Mouse (Mus musculus): Measurements from ENCODE around the gene Popdc3. TPM values are rescaled to one million over a fixed set of nuclear protein-coding genes. Genes with fewer than 3 reads are reported as not detected.
"Not testable (repeated sequence)": the region's sequence is repeated elsewhere in the genome, so short reads cannot be mapped to it uniquely, and the experiment has no call there.

Popdc3 gene
- total RNA-seq, 2 experiments from 2014 or later = not detected

DNA sequence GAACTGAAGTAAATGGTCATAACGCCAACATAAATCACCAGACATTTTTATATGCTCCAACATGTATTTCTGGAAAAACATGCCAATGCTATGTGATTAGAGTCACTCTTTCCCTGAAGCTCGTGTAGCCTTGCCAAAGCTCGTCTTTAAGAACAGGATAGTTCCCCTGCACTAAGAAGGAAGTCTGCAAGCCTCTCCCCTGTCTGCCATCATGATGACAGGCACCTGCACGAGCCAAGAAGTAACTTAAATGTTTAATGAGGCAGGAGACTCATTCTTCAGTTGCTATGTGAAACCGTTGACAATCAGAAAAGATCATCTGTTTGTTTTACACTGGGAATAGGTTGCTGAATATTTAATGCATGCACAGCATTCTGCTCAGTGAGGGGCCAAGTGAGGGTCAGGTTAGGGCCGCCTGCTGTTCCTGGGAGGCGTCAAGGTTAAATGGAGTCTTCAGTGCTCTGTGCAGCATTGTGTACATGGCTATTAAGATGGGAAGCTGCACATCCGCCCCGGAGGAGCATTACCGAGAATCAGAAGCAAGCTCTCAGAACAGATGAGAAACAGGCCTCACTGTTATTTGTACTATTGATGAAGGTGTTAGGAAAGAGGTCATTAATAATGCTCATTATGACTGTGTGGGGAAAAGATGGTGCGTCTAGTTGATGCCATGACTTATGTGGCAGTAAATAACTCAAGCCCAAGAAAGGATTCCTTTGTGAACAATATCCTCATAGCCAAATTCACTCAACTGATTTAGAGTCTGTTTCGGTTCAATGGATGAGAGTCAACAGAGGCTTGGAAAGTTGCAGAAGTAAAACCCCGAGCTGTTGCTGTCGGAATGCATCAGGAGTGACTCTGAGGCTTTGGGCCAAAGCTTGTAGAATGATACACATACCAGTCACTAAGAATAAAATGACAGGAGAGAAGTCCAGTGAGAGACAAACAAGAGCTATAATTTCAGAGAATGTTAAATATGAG is 15.7 kb downstream of the Popdc3 start:
- ATAC-seq (replicated peaks; ENCODE audit: low FRiP score, low TSS enrichment, poor library complexity, severe bottlenecking) = no peak

DNA sequence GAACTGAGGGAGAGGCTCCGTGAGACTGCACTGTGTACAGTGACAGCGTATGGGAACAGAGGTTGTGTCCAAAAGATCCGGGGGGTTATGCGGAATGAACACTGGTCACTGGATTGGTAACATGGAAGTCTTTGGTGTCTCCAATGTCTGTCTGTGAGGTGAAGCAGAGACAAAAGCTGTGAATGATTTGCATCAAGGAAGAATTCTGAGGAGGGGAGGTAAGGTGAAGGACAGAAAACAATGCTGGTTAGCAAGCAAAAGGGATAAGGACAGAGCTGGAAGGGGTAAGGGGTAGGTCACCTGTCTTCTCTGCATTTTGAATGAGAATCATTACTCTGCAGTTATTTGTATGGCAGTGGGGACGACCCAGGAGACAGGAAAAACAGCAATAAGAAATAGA is 16.6 kb downstream of the Popdc3 start:
- no peak for ATAC-seq (replicated peaks; ENCODE audit: low FRiP score, low TSS enrichment, poor library complexity, severe bottlenecking)

DNA sequence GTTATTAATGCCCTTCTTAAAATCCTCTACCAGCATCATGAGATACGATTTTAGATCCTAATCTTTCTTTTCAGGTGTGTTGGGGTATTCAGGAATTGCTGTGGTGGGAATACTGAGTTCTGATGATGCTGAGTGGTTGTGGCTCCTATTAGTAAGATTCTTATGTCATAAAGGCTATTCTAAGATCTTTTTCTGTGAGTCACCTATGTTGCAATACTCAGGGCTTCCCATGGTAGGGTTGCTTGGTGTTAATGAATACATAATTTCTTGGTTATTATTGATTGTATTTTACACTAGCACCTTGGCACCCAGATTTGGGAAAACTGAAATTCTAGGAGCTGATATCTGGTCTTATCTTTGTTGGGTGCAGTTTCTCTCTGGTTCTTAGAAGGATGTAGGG is 26.7 kb downstream of the Popdc3 start:
- ATAC-seq (replicated peaks; ENCODE audit: low FRiP score, low TSS enrichment, poor library complexity, severe bottlenecking) = no peak

DNA sequence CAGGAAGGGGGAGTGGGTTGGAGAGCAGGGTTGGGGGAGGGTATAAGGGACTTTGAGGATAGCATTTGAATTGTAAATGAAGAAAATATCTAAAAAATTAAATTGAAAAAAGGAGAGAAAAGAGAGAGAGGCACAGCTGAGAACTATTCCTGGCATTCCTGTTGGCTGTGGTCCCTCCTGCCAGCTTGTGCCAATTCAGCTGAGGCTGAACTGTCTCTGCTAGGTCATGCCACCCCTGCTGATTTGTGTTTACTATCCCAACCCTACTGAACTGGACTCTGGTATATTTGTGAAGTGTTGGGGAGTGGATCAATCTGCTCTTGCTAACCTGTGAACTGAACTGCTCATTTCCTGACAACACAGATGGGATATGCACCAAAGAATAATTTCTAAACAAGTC is 32.3 kb downstream of the Popdc3 start:
- ATAC-seq (replicated peaks; ENCODE audit: low FRiP score, low TSS enrichment, poor library complexity, severe bottlenecking) = no peak

DNA sequence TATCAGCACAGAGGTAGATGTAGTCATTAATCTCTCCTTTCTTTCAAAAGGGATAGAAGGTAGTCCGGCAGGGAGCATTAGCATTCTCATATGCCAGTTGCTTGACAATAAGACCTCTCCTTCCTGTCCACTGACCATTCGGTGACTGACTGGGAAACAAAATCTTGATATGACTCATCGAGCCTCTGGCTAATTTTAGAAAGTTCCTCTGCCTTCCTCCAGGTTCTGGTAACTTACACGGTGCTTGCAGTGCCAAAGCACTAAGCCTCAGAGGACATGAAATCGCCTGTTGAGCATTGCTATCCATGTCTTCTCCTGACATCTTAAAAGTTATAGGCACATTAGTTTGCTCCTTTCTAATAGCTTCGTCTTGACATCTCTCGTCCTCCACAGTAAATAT is 38.8 kb downstream of the Popdc3 start:
- no peak for ATAC-seq (replicated peaks; ENCODE audit: low FRiP score, low TSS enrichment, poor library complexity, severe bottlenecking)

DNA sequence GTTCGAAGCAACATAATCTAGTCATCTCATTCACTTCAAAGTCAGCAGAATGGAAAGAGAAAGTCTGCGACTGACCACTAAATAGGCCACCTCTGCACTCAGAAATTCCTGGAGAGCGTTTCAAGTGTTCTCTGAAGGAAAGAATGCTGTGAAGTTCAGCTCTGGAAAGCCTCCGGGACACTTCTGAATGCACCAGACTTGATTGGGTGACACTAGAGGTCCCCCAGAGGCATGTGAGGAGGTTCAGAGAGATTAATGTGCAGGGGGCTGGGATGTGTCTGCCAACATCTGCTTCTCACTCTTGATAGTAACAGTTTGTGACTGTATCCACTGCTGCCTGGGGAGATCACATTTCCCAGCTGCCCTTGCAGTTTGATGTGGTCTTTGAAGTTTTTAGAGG is 52.1 kb downstream of the Popdc3 start:
- no peak for ATAC-seq (replicated peaks; ENCODE audit: low FRiP score, low TSS enrichment, poor library complexity, severe bottlenecking)

DNA sequence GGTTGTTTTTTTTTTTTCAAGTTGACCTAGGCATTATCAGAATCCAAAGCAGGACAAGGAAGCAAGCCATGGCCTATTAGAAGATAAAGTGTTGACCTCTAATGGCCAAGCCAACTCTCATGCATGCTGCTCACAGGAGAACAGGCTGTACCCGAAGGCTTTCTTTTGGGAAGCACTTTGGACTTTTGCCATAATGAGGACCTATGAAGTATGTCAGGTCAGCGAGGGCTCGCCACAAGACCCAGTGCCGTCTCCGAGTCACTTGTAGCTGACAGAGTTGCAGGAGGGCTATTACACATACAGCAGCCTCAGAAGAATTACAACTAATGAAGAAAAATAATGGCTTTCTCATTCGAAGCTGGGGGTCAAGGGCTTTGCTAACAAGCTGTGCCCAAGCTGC is 55.5 kb downstream of the Popdc3 start:
- no peak for ATAC-seq (replicated peaks; ENCODE audit: low FRiP score, low TSS enrichment, poor library complexity, severe bottlenecking)

DNA sequence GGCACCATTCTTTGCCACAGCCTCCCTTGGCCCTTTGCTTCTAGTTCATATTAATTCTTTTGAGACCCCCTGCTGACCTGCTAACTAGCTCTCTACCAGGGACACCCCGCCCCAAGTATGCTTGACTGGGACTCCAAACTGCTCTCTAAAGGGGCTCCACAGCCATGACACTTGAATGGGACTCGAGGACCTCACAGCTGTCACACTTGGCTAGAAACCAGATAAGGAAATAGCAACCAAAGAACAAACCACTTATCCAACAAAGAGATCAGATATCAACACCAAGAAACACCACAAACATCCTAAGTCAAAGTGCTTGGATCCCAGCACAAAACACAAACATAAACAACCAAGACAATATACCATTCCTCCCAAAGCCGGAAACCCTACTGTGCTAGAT is 58.4 kb downstream of the Popdc3 start:
- ATAC-seq (replicated peaks; ENCODE audit: low FRiP score, low TSS enrichment, poor library complexity, severe bottlenecking) = no peak

DNA sequence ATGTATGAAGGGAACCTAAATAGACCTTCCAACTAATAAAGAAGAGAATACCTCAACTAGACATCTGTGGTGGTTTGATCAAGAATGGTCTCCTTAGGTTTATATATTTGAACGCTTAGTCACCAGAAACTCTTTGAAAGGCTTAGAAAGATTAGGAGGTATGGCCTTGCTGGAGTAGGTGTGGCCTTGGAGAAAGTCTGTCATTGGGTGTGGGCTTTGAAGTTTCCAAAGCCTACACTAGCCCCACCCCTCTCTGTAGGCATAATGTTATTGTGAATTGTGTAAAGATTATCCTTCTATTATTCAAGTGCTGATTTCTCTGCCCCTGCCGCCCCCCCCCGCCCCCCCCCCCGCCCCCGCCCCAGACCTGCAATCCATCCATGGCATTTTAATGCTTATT is 59.6 kb downstream of the Popdc3 start:
- ATAC-seq (replicated peaks; ENCODE audit: low FRiP score, low TSS enrichment, poor library complexity, severe bottlenecking) = no peak

DNA sequence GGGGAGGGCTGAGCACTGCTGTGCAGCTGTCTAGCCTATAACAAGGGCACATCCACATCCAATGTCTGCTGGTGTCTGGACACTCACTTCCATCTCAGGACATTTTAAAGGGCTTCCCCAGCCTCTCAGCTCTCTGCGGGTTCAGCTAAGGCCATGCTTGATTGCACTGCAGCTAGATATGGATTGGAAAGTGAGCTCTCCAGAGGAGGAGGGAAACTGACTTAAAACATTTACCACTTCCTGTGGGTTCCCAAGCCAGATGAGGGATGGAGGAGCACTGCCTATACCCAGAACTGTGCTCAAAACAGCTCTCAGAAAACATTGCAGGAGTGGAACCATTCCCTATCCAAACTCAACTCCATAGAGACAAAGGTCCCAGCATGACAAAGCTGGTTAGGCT is 82.6 kb downstream of the Popdc3 start:
- ATAC-seq (replicated peaks; ENCODE audit: low FRiP score, low TSS enrichment, poor library complexity, severe bottlenecking) = no peak

DNA sequence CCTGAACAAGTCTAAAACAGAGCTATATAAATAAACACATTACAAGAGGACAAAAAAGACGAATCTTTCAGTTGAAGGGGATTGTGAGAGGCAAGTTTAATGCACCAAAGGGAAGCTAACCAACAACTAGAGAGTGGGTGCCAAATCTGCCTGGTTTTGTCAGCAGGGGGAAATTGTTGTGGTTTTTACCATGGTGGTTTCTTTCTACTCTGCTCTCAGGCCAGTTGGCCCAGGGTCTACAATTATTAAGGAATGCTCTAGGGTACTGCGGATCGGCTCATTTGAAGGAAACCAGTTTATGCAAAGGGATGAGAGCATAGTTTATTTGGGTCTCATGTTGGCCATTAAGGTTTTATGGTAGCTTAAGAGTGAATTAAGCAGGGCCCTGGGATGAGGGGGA is 84.2 kb downstream of the Popdc3 start:
- ATAC-seq (replicated peaks; ENCODE audit: low FRiP score, low TSS enrichment, poor library complexity, severe bottlenecking) = no peak

DNA sequence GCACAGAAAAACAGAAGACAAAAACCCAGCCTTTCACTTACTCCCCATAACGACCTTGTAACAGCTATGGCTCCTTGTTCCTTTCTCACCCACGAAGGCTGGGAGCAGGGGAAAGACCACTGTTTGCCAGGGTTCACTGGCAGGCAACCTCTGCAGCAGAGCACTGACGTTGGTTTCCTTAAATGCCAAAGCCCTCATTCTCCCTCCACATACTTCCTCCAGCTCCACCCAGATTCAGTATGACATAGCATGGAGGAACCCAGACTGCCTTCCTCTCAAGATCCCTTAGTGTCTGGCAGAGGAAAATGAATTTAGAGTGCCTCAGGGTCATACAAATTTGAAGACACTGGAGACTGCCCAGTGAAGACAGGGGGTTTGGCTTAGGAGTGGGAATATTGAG is 98.6 kb downstream of the Popdc3 start:
- ATAC-seq (replicated peaks; ENCODE audit: low FRiP score, low TSS enrichment, poor library complexity, severe bottlenecking) = no peak

DNA sequence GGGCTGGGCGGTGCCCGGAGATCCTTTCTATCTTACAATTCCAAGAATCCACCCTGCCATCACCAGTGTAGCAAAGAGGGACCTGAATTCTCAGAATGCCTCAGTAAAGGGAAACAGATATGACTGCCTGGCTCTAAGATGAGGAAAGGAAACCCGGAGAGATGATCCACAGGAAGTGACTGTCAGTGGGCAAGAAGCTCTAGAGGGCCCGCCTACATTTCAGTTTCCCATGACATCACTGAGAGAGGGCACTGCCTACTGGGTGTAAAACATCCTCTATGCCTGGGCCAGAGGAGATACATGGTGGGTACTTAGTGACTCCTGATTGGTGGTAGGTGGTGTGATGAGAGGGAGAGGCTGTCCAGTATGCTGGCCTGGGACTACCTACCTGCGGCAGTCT is 99.1 kb downstream of the Popdc3 start:
- ATAC-seq (replicated peaks; ENCODE audit: low FRiP score, low TSS enrichment, poor library complexity, severe bottlenecking) = no peak

DNA sequence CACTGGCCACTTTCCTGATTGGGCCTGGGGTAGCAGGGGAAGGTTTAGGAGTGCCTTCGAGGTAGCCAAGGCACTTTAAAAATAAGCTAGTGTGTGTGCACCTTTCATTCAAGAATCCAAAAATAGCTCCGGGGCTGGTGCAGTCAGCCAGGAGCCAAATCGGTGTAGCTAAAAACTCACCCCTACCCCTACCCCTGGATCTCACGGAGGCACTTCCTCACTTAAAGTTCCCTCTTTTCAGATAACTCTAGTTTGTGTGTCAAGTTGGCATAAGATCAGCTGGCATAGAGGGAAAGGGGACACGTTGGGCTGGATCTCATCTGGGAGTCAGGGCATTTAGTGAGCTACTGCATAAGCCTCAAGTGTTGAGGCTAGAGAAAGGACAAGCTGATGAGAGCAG is 107.8 kb downstream of the Popdc3 start:
- ATAC-seq (replicated peaks; ENCODE audit: low FRiP score, low TSS enrichment, poor library complexity, severe bottlenecking) = no peak

DNA sequence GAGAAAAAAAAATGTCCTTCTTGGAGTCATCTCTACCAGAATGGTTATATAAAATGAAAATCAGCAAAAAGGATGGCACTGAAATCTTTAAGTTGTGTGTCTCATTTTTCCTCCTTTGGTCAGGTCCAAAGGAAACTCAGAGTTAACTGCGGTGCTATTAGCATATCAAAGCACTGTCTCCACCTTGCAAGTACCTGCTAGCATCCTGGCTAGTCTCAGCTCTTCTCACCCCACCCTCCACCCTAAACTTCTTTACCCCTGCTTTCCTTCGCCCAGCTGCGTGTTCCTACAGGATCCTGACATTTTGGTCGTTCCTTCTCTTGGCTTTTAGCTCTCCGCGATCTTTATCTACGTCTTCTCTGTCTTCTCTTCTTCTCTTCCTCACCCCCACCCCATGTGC is 110.5 kb downstream of the Popdc3 start:
- ATAC-seq (replicated peaks; ENCODE audit: low FRiP score, low TSS enrichment, poor library complexity, severe bottlenecking) = no peak

DNA sequence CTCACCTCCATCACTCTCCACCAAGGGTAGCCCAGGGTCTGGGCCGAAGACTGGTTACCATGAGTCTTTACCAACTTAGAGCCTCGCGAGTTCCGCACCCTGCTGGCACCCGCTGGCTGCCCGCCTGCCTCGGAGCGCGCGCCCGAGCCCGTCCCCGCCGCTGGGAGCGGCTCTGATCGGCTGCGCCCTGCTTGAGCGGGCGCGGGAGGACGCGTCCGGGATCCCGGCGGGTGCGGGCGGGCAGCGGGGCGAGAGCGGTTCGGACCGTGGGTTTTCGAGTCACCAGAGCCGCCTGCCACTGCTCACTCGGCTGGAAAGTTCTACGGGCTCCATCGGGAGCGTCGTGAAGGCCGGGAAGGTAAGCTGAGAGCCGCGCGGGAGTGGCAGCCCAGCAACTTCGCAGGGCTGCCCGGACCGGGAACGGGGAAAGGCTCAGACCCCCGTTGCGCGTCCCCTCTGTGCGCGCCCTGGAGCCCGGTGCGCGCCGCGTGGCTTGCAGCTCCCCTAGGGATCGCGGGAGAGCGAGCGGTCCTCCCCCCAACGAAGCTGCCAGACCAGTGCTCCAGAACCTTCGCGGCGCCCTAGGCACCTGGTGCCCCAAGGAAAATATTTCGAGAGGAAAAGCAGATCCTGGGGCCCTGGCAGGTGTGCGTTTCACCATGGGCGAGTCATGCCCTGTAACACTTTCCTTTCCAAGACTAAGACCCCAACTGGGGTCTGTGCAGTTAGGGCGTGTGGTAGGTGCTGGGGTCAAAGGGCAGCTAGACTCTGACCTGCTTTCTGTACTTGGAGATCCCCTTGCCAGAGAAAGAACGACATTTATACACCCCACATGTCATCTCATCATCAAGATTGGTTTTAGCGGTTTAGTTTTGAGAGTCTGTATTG is 111.6 kb downstream of the Popdc3 start:
- no peak for ATAC-seq (replicated peaks; ENCODE audit: low FRiP score, low TSS enrichment, poor library complexity, severe bottlenecking)

DNA sequence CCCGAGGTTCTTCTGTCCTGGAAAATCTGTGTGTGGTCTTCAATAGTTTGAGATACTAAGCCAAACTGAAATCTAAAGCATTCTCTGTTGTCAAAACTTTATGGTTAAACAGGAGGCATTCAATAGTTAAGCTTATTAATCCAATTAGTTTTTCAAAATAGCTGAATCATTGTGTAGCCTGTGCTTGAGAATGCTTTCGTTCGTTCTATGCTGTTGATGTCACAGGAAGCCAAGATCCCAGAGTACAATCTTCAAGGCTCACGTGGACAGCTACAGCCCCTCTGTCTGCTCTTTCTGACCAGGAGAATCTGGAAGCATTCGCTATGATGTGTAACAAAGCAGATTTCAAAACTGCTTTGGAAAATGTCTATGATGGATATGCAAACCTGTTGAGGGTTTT is 112.7 kb downstream of the Popdc3 start:
- no peak for ATAC-seq (replicated peaks; ENCODE audit: low FRiP score, low TSS enrichment, poor library complexity, severe bottlenecking)

DNA sequence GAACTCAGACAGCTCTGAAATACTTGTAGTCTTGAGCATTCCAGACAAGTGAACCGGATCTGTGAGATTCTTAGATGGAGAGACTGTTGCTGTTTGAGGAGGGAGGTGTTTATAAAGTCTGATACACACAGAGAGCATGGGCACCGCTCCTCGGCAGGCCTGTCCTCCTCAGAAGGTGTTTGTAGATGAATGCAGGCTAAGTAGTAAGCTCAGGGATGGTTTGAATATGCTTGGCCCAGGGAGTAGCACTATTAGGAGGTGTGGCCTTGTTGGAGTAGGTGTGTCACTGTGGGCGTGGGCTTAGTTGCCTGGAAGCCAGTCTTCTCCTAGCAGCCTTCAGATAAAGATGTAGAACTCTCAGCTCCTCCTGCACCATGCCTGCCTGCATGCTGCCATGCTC is 114.3 kb downstream of the Popdc3 start:
- ATAC-seq (replicated peaks; ENCODE audit: low FRiP score, low TSS enrichment, poor library complexity, severe bottlenecking) = not testable (repeated sequence)

DNA sequence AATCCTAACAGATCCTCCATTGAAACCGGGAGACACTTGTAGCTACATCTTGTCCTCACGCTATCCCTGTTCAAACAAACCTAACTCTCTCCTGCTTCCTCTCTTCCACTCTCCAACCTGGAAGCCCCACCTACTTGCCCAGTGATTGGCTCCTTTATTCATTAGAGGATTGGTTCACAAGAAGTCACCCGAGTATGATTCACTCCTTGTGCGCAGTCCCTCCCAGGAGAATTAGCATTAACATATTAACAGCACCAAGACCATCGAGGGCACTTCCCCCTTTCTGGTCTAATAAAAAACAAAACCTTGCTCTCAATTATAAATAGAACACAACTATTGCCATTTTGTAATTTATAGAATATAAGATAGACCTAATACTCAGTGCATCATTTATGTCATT is 117.2 kb downstream of the Popdc3 start:
- no peak for ATAC-seq (replicated peaks; ENCODE audit: low FRiP score, low TSS enrichment, poor library complexity, severe bottlenecking)

DNA sequence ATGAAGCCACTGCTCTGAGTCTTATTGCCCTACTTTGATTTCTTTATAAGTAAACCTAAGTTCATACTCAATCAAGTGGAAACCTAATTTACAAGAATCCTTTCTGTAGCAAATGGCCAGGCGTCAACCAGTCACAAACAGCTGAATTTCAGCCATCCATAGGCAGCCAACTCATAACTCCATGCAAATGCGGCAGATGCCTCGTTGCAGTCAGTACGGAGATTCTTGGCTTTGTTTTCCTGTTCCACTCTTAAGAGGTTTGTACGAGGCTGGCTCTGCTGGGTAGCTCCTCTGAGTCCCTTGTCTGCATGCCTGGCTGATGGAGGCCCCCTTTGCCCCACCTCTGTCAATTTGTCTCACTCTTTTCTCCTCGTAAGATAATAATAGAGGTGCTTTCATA is 120.6 kb downstream of the Popdc3 start:
- no peak for ATAC-seq (replicated peaks; ENCODE audit: low FRiP score, low TSS enrichment, poor library complexity, severe bottlenecking)

DNA sequence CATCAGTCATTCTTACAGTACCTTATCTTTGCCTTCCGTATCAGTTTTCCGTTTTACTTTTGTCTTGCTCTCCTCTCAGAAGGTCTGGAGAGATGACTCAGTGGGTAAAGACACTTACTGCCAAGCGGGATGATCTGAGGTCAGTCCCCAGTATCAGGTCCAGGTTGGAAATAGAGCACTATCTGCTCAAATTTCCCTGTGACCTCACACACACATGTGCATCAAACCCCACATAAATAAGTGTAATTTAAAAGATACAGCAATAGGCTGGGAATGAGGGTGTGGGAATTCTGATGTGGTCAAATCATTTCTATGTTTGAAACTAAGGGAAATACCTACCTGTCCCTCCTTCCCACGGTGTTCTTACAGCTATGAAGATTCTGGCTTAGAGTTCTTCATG is 121.6 kb downstream of the Popdc3 start:
- ATAC-seq (replicated peaks; ENCODE audit: low FRiP score, low TSS enrichment, poor library complexity, severe bottlenecking) = no peak
